8 mouse cellular contexts compared by ENCODE assay signal in genomic region chr2:174675642-174676041, GRCm38 (mm10). TPM values are rescaled to one million over a fixed set of nuclear protein-coding genes. Genes with fewer than 3 reads are reported as not detected.
DNase-seq lines count a peak whose midpoint lies in the region; ATAC-seq and TF ChIP-seq lines count a peak whose summit lies in the region.

No protein-coding gene starts in this region.

- peaks cover 7% of the 10 kb centered on the region; the same call in 1 of the 2 replicates for H3K4me1 ChIP-seq in forebrain, embryonic 11.5 days (replicated peaks; ENCODE audit: control insufficient read depth, insufficient read depth, low read length)
- H3K4me1 ChIP-seq in forebrain, embryonic 16.5 days (replicated peaks; ENCODE audit: control insufficient read depth, insufficient read depth, low read length), result peaks cover 8% of the 10 kb centered on the region
- H3K4me1 ChIP-seq in bone marrow, adult 2 months (ENCODE audit: control insufficient read depth, insufficient read depth, low read length), result no peaks in the 10 kb centered on the region
- H3K4me1 ChIP-seq in embryonic facial prominence, embryonic 14.5 days (ENCODE audit: control insufficient read depth, insufficient read depth, low read length), result no peaks in the 10 kb centered on the region
- H3K4me1 ChIP-seq in heart, embryonic 13.5 days, result peaks cover 26% of the 10 kb centered on the region

- H3K27me3 ChIP-seq in forebrain, embryonic 11.5 days (ENCODE audit: control insufficient read depth, insufficient read depth, low read length), result 0 out of 2 replicates have a peak, but pooled peaks cover 4% of the 10 kb centered on the region
- H3K27me3 ChIP-seq in forebrain, embryonic 16.5 days (replicated peaks; ENCODE audit: control insufficient read depth, insufficient read depth, low read length), result peaks cover 11% of the 10 kb centered on the region; the same call in 1 of the 2 replicates
- H3K27me3 ChIP-seq in embryonic facial prominence, embryonic 14.5 days (replicated peaks; ENCODE audit: control insufficient read depth, insufficient read depth, low read length), result no peaks in the 10 kb centered on the region
- H3K27me3 ChIP-seq in heart, embryonic 13.5 days (replicated peaks), result peaks cover 33% of the 10 kb centered on the region

- DNase-seq in forebrain, embryonic 11.5 days (ENCODE audit: low spot score), result peak; percentile 88
- peak; percentile 72 for DNase-seq in embryonic facial prominence, embryonic 14.5 days (ENCODE audit: low spot score)
- DNase-seq in layer of hippocampus, adult 9-10 months (ENCODE audit: low spot score), result peak; percentile 64
- DNase-seq in lung, postnatal 4 days, result peak; percentile 42 to 86
- peak; percentile 40 to 48 for DNase-seq in right cerebral cortex, postnatal 36 days (ENCODE audit: low spot score in 2 of 2)

- no peak overlapping the region for H3K4me3 ChIP-seq in forebrain, embryonic 11.5 days (ENCODE audit: low read depth, low read length)
- no peak overlapping the region for H3K4me3 ChIP-seq in forebrain, embryonic 16.5 days (replicated peaks; ENCODE audit: low read length)
- no peak overlapping the region for H3K4me3 ChIP-seq in bone marrow, adult 2 months (replicated peaks; ENCODE audit: control insufficient read depth, low read depth, low read length)
- H3K4me3 ChIP-seq in embryonic facial prominence, embryonic 14.5 days (ENCODE audit: low read depth, low read length), result no peak overlapping the region
- no peak overlapping the region for H3K4me3 ChIP-seq in heart, embryonic 13.5 days

- 12% methylated on average over 9 of the region's 9 CpGs for WGBS in forebrain, embryonic 11.5 days
- 12% methylated on average over 9 of the region's 9 CpGs for WGBS in forebrain, embryonic 16.5 days
- 12% methylated on average over 9 of the region's 9 CpGs for WGBS in bone marrow, adult 2 months
- 13% methylated on average over 9 of the region's 9 CpGs for WGBS in embryonic facial prominence, embryonic 14.5 days
- 15% methylated on average over 9 of the region's 9 CpGs for WGBS in heart, embryonic 13.5 days

- no peaks in the 10 kb centered on the region for H3K36me3 ChIP-seq in forebrain, embryonic 11.5 days (ENCODE audit: control insufficient read depth, insufficient read depth, low read length)
- no peaks in the 10 kb centered on the region for H3K36me3 ChIP-seq in forebrain, embryonic 16.5 days (ENCODE audit: control insufficient read depth, insufficient read depth)
- H3K36me3 ChIP-seq in embryonic facial prominence, embryonic 14.5 days (ENCODE audit: control insufficient read depth, insufficient read depth, low read length), result no peaks in the 10 kb centered on the region
- H3K36me3 ChIP-seq in heart, embryonic 13.5 days, result no peaks in the 10 kb centered on the region

- ATAC-seq in forebrain, embryonic 11.5 days (replicated peaks; ENCODE audit: low FRiP score), result peak; percentile 47; the same call in 1 of the 2 replicates
- no peak for ATAC-seq in forebrain, embryonic 16.5 days
- peak; percentile 30; the same call in 1 of the 2 replicates for ATAC-seq in embryonic facial prominence, embryonic 14.5 days (ENCODE audit: low read depth)
- ATAC-seq in heart, embryonic 13.5 days (ENCODE audit: extremely low read depth, insufficient number of reproducible peaks, low FRiP score, low TSS enrichment), result no peak

- TF ChIP-seq CTCF in bone marrow, adult 2 months (IDR thresholded peaks at IDR 0.05; ENCODE audit: control insufficient read depth, insufficient read depth, low read length), result peak; percentile 79

- H3K27ac ChIP-seq in forebrain, embryonic 11.5 days (ENCODE audit: low read depth, low read length), result no peak overlapping the region
- no peak overlapping the region for H3K27ac ChIP-seq in forebrain, embryonic 16.5 days (ENCODE audit: low read length)
- H3K27ac ChIP-seq in bone marrow, adult 2 months (ENCODE audit: control insufficient read depth, insufficient read depth, low read depth, low read length, poor library complexity), result no peak overlapping the region
- H3K27ac ChIP-seq in embryonic facial prominence, embryonic 14.5 days (replicated peaks; ENCODE audit: low read depth, low read length), result no peak overlapping the region
- H3K27ac ChIP-seq in heart, embryonic 13.5 days (replicated peaks), result no peak overlapping the region

- TF ChIP-seq POLR2A in bone marrow, adult 2 months (IDR thresholded peaks at IDR 0.05; ENCODE audit: borderline replicate concordance, control insufficient read depth, low read depth, low read length), result no peak

- no peak overlapping the region for H3K9ac ChIP-seq in forebrain, embryonic 11.5 days (ENCODE audit: low read length)
- no peak overlapping the region for H3K9ac ChIP-seq in forebrain, embryonic 16.5 days (replicated peaks; ENCODE audit: low read depth, low read length)
- H3K9ac ChIP-seq in embryonic facial prominence, embryonic 14.5 days (ENCODE audit: low read depth, low read length), result no peak overlapping the region
- no peak overlapping the region for H3K9ac ChIP-seq in heart, embryonic 13.5 days

- H3K9me3 ChIP-seq in forebrain, embryonic 11.5 days (ENCODE audit: control insufficient read depth, low read length), result no peaks in the 10 kb centered on the region
- H3K9me3 ChIP-seq in forebrain, embryonic 16.5 days (ENCODE audit: control insufficient read depth, low read length), result no peaks in the 10 kb centered on the region
- H3K9me3 ChIP-seq in embryonic facial prominence, embryonic 14.5 days (ENCODE audit: control insufficient read depth, low read length), result no peaks in the 10 kb centered on the region
- H3K9me3 ChIP-seq in heart, embryonic 13.5 days, result no peaks in the 10 kb centered on the region

- no peak overlapping the region for H3K4me2 ChIP-seq in forebrain, embryonic 11.5 days (ENCODE audit: low read depth, low read length, severe bottlenecking)
- no peak overlapping the region for H3K4me2 ChIP-seq in forebrain, embryonic 16.5 days (ENCODE audit: low read length)
- H3K4me2 ChIP-seq in embryonic facial prominence, embryonic 14.5 days (ENCODE audit: low read depth, low read length), result 0 out of 2 replicates have a peak overlapping the region, but pooled peaks have one; percentile 23
- H3K4me2 ChIP-seq in heart, embryonic 13.5 days, result 0 out of 2 replicates have a peak overlapping the region, but pooled peaks have one; percentile 9

RNA-seq across cellular contexts. Expression of gene Zfp831, which starts 32.3 kb away (rescaled TPM):
- not detected in 2 replicates for polyA plus RNA-seq in forebrain, embryonic 11.5 days (2014; fragmentation: Nextera tagmentation; extraction: Ambion mirVana)
- polyA plus RNA-seq in forebrain, embryonic 16.5 days (2015; fragmentation: Nextera tagmentation; extraction: Ambion mirVana), result not detected in 2 replicates
- polyA plus RNA-seq in bone marrow, adult 2 months (2011; ENCODE audit: insufficient read depth, insufficient read length, low replicate concordance, missing spikeins), result 2.0 and 6.0 TPM in 2 replicates
- polyA plus RNA-seq in embryonic facial prominence, embryonic 14.5 days (2014; fragmentation: Nextera tagmentation; extraction: Ambion mirVana), result not detected in 2 replicates
- polyA plus RNA-seq in heart, embryonic 13.5 days (2015; fragmentation: Nextera tagmentation; extraction: Ambion mirVana), result 0.01 TPM in 1 of 2 replicates, not detected in the other

Comparison
In these comparisons a context has a peak if more than half of its experiments do, and no peak if none do; other contexts are left out.
1. ATAC-seq: peak in forebrain, embryonic 11.5 days (single experiment) and embryonic facial prominence, embryonic 14.5 days (single experiment); none in forebrain, embryonic 16.5 days (single experiment) and heart, embryonic 13.5 days (single experiment).
2. H3K4me2 ChIP-seq: peak in embryonic facial prominence, embryonic 14.5 days (single experiment) and heart, embryonic 13.5 days (single experiment); none in forebrain, embryonic 11.5 days (single experiment) and forebrain, embryonic 16.5 days (single experiment).
3. Peak in every context shown above with its lines, with median percentiles within 50 percentile points of each other: DNase-seq.